8 mouse cellular contexts compared by ENCODE assay signal in genomic region chr13:119596321-119597211, GRCm38 (mm10). TPM values are rescaled to one million over a fixed set of nuclear protein-coding genes. Genes with fewer than 3 reads are reported as not detected.
DNase-seq lines count a peak whose midpoint lies in the region; ATAC-seq lines count a peak whose summit lies in the region.
"Not testable (repeated sequence)": the region's sequence is repeated elsewhere in the genome, so short reads cannot be mapped to it uniquely, and the experiment has no call there.

No protein-coding gene starts in this region.

- 73% methylated on average over 15 of the region's 16 CpGs for WGBS in forebrain, embryonic 15.5 days
- 70% methylated on average over 16 of the region's 16 CpGs for WGBS in hindbrain, embryonic 10.5 days
- 70% methylated on average over 16 of the region's 16 CpGs for WGBS in limb, embryonic 10.5 days

- not testable (repeated sequence) for H3K4me2 ChIP-seq in forebrain, embryonic 15.5 days (replicated peaks)

- H3K27me3 ChIP-seq in forebrain, embryonic 15.5 days; hindbrain, embryonic 10.5 days (ENCODE audit: insufficient read depth, poor library complexity, severe bottlenecking); limb, embryonic 10.5 days (ENCODE audit: low read depth, poor library complexity, severe bottlenecking): not testable (repeated sequence)

- not testable (repeated sequence) for H3K9ac ChIP-seq in forebrain, embryonic 15.5 days (replicated peaks)

- peaks cover 19% of the 10 kb centered on the region for H3K9me3 ChIP-seq in forebrain, embryonic 15.5 days
- peaks cover 26% of the 10 kb centered on the region for H3K9me3 ChIP-seq in hindbrain, embryonic 10.5 days
- H3K9me3 ChIP-seq in limb, embryonic 10.5 days (replicated peaks): peaks cover 18% of the 10 kb centered on the region

- not testable (repeated sequence) for H3K4me3 ChIP-seq in forebrain, embryonic 15.5 days; hindbrain, embryonic 10.5 days; limb, embryonic 10.5 days

- DNase-seq in MEL-GATA-1-ER (ENCODE audit: extremely low read depth, low read depth): peak; percentile 11
- peak; percentile 17 to 55 for DNase-seq in cerebellum, adult 18-20 months
- peak; percentile 69 for DNase-seq in hindbrain, embryonic 10.5 days (ENCODE audit: low spot score)
- DNase-seq in limb, embryonic 10.5 days (ENCODE audit: low spot score): peak; percentile 74
- DNase-seq in lung, postnatal 4 days: peak; percentile 42 to 44
- peak; percentile 34 for DNase-seq in ovary, postnatal 36 days (ENCODE audit: low spot score)
- DNase-seq in thymus, postnatal 14 days: peak; percentile 45

- H3K4me1 ChIP-seq in forebrain, embryonic 15.5 days; hindbrain, embryonic 10.5 days (replicated peaks); limb, embryonic 10.5 days: not testable (repeated sequence)

- not testable (repeated sequence) for H3K36me3 ChIP-seq in forebrain, embryonic 15.5 days; hindbrain, embryonic 10.5 days; limb, embryonic 10.5 days

- H3K27ac ChIP-seq in forebrain, embryonic 15.5 days (replicated peaks); hindbrain, embryonic 10.5 days; limb, embryonic 10.5 days: not testable (repeated sequence)

- peak; percentile 94 for ATAC-seq in forebrain, embryonic 15.5 days (replicated peaks)

RNA-seq across cellular contexts. Expression of gene Ccl28, which starts 27.1 kb away (rescaled TPM):
- polyA plus RNA-seq in forebrain, embryonic 15.5 days (2015; fragmentation: Nextera tagmentation; extraction: Ambion mirVana): 0.26 and 0.51 TPM in 2 replicates
- polyA plus RNA-seq in hindbrain, embryonic 10.5 days (2016; fragmentation: Nextera tagmentation; extraction: Ambion mirVana): 0.07 and 0.09 TPM in 2 replicates
- 0.05 and 0.10 TPM in 2 replicates for polyA plus RNA-seq in limb, embryonic 10.5 days (2016; fragmentation: Nextera tagmentation; extraction: Ambion mirVana)

Comparison
In these comparisons a context has a peak if more than half of its experiments do, and no peak if none do; other contexts are left out.
1. DNase-seq: peak in every context shown above with its lines; median percentile 74 in limb, embryonic 10.5 days; 69 in hindbrain, embryonic 10.5 days; 45 in thymus, postnatal 14 days; 43 in lung, postnatal 4 days; 36 in cerebellum, adult 18-20 months; 34 in ovary, postnatal 36 days; 11 in MEL-GATA-1-ER.